Mouse (Mus musculus) testis, adult 2 months (tissue): Measurements from ENCODE around the gene Taf8.

ENCODE experiments used
- CTCF ChIP-seq: fragments of 200-500 bp; IDR thresholded peaks from 2 replicates; pipeline ENCODE4 v1.5.1; 2012; ENCODE audit warnings: low read depth, mild to moderate bottlenecking, inconsistent platforms, low read length, moderate library complexity; ENCODE audit not compliant: control insufficient read depth, insufficient read depth, insufficient replicate concordance
- POLR2A ChIP-seq: fragments of 200-500 bp; IDR thresholded peaks from 2 replicates; pipeline ENCODE4 v1.6.1; 2012; ENCODE audit warnings: low read depth, mild to moderate bottlenecking, inconsistent platforms, low read length, moderate library complexity; ENCODE audit not compliant: control insufficient read depth

GRCm38 (mm10) chr17:47492731-47493130 lies 9.4 kb downstream of the Taf8 start:
- TF ChIP-seq CTCF = no peak
- TF ChIP-seq POLR2A = no peak
